Mouse (Mus musculus) MEL (cell line): Measurements from ENCODE around the gene Cav3. TPM values are rescaled to one million over a fixed set of nuclear protein-coding genes. Genes with fewer than 3 reads are reported as not detected.

Experiments
- DNase-seq: peaks from one replicate; pipeline ENCODE4 v3.0.0; 2011; ENCODE audit warnings: low read depth, low spot score
- H3K27ac ChIP-seq: 2 replicates; pipeline ENCODE4 v1.5.1; 2012; ENCODE audit warnings: low read depth, mild to moderate bottlenecking, control low read depth, low read length, moderate library complexity; ENCODE audit not compliant: control insufficient read depth
- H3K27me3 ChIP-seq, 2 experiments: fragments of 150-350 bp in 1 of 2; sonication (generic) in 1 of 2; 2 replicates each; pipeline ENCODE4 v1.6.1; 2012; ENCODE audit warnings: low read length in 2 of 2, mild to moderate bottlenecking in 2 of 2, improper control_type of control experiment in 1 of 2, moderate library complexity in 1 of 2; ENCODE audit not compliant: insufficient read depth in 2 of 2, control insufficient read depth in 1 of 2
- H3K36me3 ChIP-seq, 2 experiments: 2 replicates each; pipeline ENCODE4 v1.6.1; 2012 to 2014; ENCODE audit warnings: low read length in 2 of 2, improper control_type of control experiment in 1 of 2, inconsistent platforms in 1 of 2, mild to moderate bottlenecking in 1 of 2; ENCODE audit not compliant: insufficient read depth in 2 of 2, control insufficient read depth in 1 of 2
- H3K4me1 ChIP-seq, 2 experiments: fragments of 150-350 bp in 1 of 2; sonication (generic) in 1 of 2; 2 replicates each; pipeline ENCODE4 v1.6.1; 2012; ENCODE audit warnings: low read length in 2 of 2, improper control_type of control experiment in 1 of 2, mild to moderate bottlenecking in 1 of 2; ENCODE audit not compliant: insufficient read depth in 2 of 2, control insufficient read depth in 1 of 2
- H3K4me3 ChIP-seq, 2 experiments: fragments of 150-350 bp in 1 of 2; sonication (generic) in 1 of 2; 2 replicates each; pipeline ENCODE4 v1.5.1; 2012; ENCODE audit warnings: low read depth in 2 of 2, low read length in 2 of 2, mild to moderate bottlenecking in 2 of 2, moderate library complexity in 2 of 2, control low read depth in 1 of 2, improper control_type of control experiment in 1 of 2; ENCODE audit not compliant: control insufficient read depth in 1 of 2, insufficient read depth in 1 of 2
- H3K79me2 ChIP-seq: 2 replicates; pipeline ENCODE4 v1.6.1; 2012; ENCODE audit warnings: mild to moderate bottlenecking, low read length, moderate library complexity; ENCODE audit not compliant: control insufficient read depth, poor library complexity, insufficient read depth
- H3K9ac ChIP-seq: 2 replicates; pipeline ENCODE4 v1.6.1; 2012; ENCODE audit warnings: low read depth, mild to moderate bottlenecking, control low read depth, low read length, moderate library complexity; ENCODE audit not compliant: control insufficient read depth, poor library complexity, severe bottlenecking
- H3K9me3 ChIP-seq: fragments of 150-350 bp; sonication (generic); replicated peaks from 2 replicates; pipeline ENCODE4 v1.6.1; 2012; ENCODE audit warnings: mild to moderate bottlenecking, low read length, improper control_type of control experiment, moderate library complexity; ENCODE audit not compliant: insufficient read depth
- CHD2 ChIP-seq: IDR thresholded peaks from 2 replicates; pipeline ENCODE4 v1.6.1; 2011; ENCODE audit warnings: low read length, improper control_type of control experiment
- CTCF ChIP-seq, 3 experiments: IDR thresholded peaks in 2 of 3; conservative IDR thresholded peaks in 1 of 3; 2 replicates each; pipeline ENCODE4 v1.5.1; 2011 to 2012; ENCODE audit warnings: low read length in 3 of 3, low read depth in 2 of 3, mild to moderate bottlenecking in 2 of 3, improper control_type of control experiment in 1 of 3, inconsistent platforms in 1 of 3, mixed read lengths in 1 of 3, moderate library complexity in 1 of 3; ENCODE audit not compliant: control insufficient read depth in 1 of 3, insufficient read depth in 1 of 3, poor library complexity in 1 of 3, severe bottlenecking in 1 of 3
- E2F4 ChIP-seq: IDR thresholded peaks from 2 replicates; pipeline ENCODE4 v1.6.1; 2011; ENCODE audit warnings: low read depth, low read length, improper control_type of control experiment, borderline replicate concordance
- GABPA ChIP-seq: IDR thresholded peaks from 2 replicates; pipeline ENCODE4 v1.6.1; 2012; ENCODE audit warnings: low read depth, mild to moderate bottlenecking, inconsistent platforms, low read length, improper control_type of control experiment, moderate library complexity
- HCFC1 ChIP-seq: IDR thresholded peaks from 2 replicates; pipeline ENCODE4 v1.6.1; 2012; ENCODE audit warnings: low read depth, mild to moderate bottlenecking, inconsistent platforms, low read length, improper control_type of control experiment, moderate library complexity
- JUND ChIP-seq: IDR thresholded peaks from 2 replicates; pipeline ENCODE4 v1.6.1; 2011; ENCODE audit warnings: low read depth, mild to moderate bottlenecking, improper control_type of control experiment, low read length
- MYC ChIP-seq: IDR thresholded peaks from 2 replicates; pipeline ENCODE4 v1.6.1; 2011; ENCODE audit warnings: low read depth, mild to moderate bottlenecking, low read length, improper control_type of control experiment, moderate library complexity
- NELFE ChIP-seq: IDR thresholded peaks from 2 replicates; pipeline ENCODE4 v1.6.1; 2011; ENCODE audit warnings: low read depth, low read length, improper control_type of control experiment
- NRF1 ChIP-seq: IDR thresholded peaks from 2 replicates; pipeline ENCODE4 v1.6.1; 2014; ENCODE audit warnings: low read depth, mild to moderate bottlenecking, inconsistent platforms, low read length, improper control_type of control experiment, moderate library complexity; ENCODE audit not compliant: poor library complexity, insufficient read depth, severe bottlenecking
- POLR2AphosphoS2 ChIP-seq: IDR thresholded peaks from 2 replicates; pipeline ENCODE4 v1.6.1; 2011; ENCODE audit warnings: low read length, improper control_type of control experiment
- POLR2AphosphoS5 ChIP-seq: IDR thresholded peaks from 2 replicates; pipeline ENCODE4 v1.6.1; 2012; ENCODE audit warnings: low read depth, borderline replicate concordance, mild to moderate bottlenecking, inconsistent platforms, low read length, moderate library complexity, mixed read lengths
- RAD21 ChIP-seq: IDR thresholded peaks from 2 replicates; pipeline ENCODE4 v1.6.1; 2011; ENCODE audit warnings: mild to moderate bottlenecking, low read depth, low read length, improper control_type of control experiment
- SIN3A ChIP-seq: IDR thresholded peaks from 2 replicates; pipeline ENCODE4 v1.6.1; 2012; ENCODE audit warnings: low read length, improper control_type of control experiment, inconsistent platforms
- SMC3 ChIP-seq: IDR thresholded peaks from 2 replicates; pipeline ENCODE4 v1.6.1; 2011; ENCODE audit warnings: low read depth, low read length, improper control_type of control experiment
- TCF12 ChIP-seq: IDR thresholded peaks from 2 replicates; pipeline ENCODE4 v1.6.1; 2014; ENCODE audit warnings: low read depth, mild to moderate bottlenecking, inconsistent platforms, low read length, improper control_type of control experiment, moderate library complexity
- UBTF ChIP-seq: IDR thresholded peaks from 2 replicates; pipeline ENCODE4 v1.6.1; 2012; ENCODE audit warnings: low read depth, mild to moderate bottlenecking, inconsistent platforms, low read length, improper control_type of control experiment, moderate library complexity, borderline replicate concordance; ENCODE audit not compliant: insufficient read depth
- USF2 ChIP-seq, 2 experiments: IDR thresholded peaks; 2 replicates each; pipeline ENCODE4 v1.6.1; 2011 to 2012; ENCODE audit warnings: improper control_type of control experiment in 2 of 2, low read length in 2 of 2, borderline replicate concordance in 1 of 2, inconsistent platforms in 1 of 2, low read depth in 1 of 2, mild to moderate bottlenecking in 1 of 2; ENCODE audit not compliant: insufficient read depth in 1 of 2
- ZC3H11A ChIP-seq: IDR thresholded peaks from 2 replicates; pipeline ENCODE4 v1.6.1; 2012; ENCODE audit warnings: low read depth, mild to moderate bottlenecking, inconsistent platforms, low read length, improper control_type of control experiment
- ZMIZ1 ChIP-seq: IDR thresholded peaks from 2 replicates; pipeline ENCODE4 v1.6.1; 2012; ENCODE audit warnings: low read depth, mild to moderate bottlenecking, inconsistent platforms, low read length, improper control_type of control experiment, moderate library complexity
- polyA plus RNA-seq, 2 experiments: library from polyadenylated mRNA; stranded (reverse) in 1 of 2; unstranded in 1 of 2; fragments of >175 nt in 1 of 2; fragments of >200 nt in 1 of 2; gene quantifications; 2 replicates each; pipeline versions ENCODE4 v1.2.1 to v1.2.4; 2012; ENCODE audit warnings: low replicate concordance in 2 of 2, low read depth in 1 of 2; ENCODE audit not compliant: insufficient read length in 2 of 2, insufficient read depth in 1 of 2, missing spikeins in 1 of 2
- total RNA-seq: library from RNA; depleted of rRNA; stranded (reverse); fragments of 300-350 nt; gene quantifications from 2 replicates; pipeline ENCODE4 v1.2.3, GENCODE M21; 2012

Gene Cav3
- total and polyA plus RNA-seq, 3 experiments: not detected

DNA sequence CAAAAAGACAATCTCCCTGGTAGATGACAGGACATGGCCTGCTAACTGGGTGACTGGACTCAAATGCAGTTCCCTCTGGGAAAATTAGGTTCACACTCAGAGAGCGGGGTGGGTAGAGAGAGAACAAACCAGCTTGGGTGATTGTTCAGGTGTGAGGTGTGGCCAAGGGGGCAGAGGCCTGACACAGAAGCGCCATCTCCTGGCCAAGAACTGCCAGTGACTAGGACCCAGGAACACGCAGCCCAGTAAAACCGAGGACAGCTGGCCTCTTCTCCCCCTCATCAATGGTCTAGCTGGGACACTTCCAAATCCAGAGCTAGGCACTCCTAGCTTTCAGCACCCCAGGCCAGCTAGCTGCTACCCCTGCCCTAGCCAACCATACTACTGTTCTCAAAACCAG lies 25.0 kb downstream of the Cav3 start:
- Histone ChIP-seq H3K79me2 (no peaks in the 10 kb centered on the region), H3K4me1 (no peaks in the 10 kb centered on the region), H3K27ac (no peak overlapping the region), H3K27me3 (no peaks in the 10 kb centered on the region), H3K9ac (no peak overlapping the region), H3K36me3 (no peaks in the 10 kb centered on the region), H3K9me3 (no peaks in the 10 kb centered on the region), H3K4me3 (no peak overlapping the region)
- TF ChIP-seq MYC (no peak), CTCF (IDR thresholded peaks at IDR 0.05 in 2 of 3, conservative IDR thresholded peaks at IDR 0.05 in 1 of 3; ENCODE audit: control insufficient read depth in 1 of 3, insufficient read depth in 1 of 3, low read depth in 2 of 3, low read length in 3 of 3, poor library complexity in 1 of 3, severe bottlenecking in 1 of 3) (peak in 1 of 3 experiments; percentile 19; a peak in 1 of 6 replicates), POLR2AphosphoS2 (no peak)
- no peak for DNase-seq

DNA sequence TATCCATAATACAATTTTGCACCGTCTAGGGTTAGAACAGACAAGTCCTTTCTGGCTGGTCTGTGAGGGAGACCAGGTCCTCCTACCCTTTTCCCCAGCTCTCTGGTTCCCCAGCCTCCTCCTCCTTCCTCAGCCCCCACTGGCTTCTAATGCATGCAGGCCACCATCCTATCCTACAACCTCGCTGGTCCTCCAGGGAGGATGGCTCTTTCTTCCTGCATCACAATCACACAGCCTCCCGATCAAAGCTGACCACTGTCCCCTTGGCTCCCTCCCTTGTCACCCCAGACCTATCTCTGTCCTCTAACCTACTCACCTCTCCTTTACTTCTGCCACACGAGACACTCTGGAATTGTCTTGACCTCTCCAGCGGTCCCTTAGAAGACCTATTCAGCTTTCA lies 28.7 kb downstream of the Cav3 start:
- no peaks in the 10 kb centered on the region for H3K27me3 ChIP-seq
- H3K4me3 ChIP-seq: no peak overlapping the region
- H3K79me2 ChIP-seq: no peaks in the 10 kb centered on the region
- H3K36me3 ChIP-seq: no peaks in the 10 kb centered on the region
- H3K9ac ChIP-seq: no peak overlapping the region
- no peaks in the 10 kb centered on the region for H3K9me3 ChIP-seq
- no peak overlapping the region for H3K27ac ChIP-seq
- no peak for TF ChIP-seq NRF1
- TF ChIP-seq SMC3: no peak
- no peak for TF ChIP-seq UBTF
- TF ChIP-seq ZC3H11A: no peak
- no peak for TF ChIP-seq E2F4
- TF ChIP-seq USF2 (IDR thresholded peaks at IDR 0.05; ENCODE audit: borderline replicate concordance in 1 of 2, insufficient read depth in 1 of 2, low read depth in 1 of 2, low read length in 2 of 2): no peak
- no peak for DNase-seq
- H3K4me1 ChIP-seq: no peaks in the 10 kb centered on the region

GRCm38 (mm10) chr6:112488821-112489180 lies 29.5 kb downstream of the Cav3 start:
- DNase-seq: no peak
- no peaks in the 10 kb centered on the region for H3K36me3 ChIP-seq
- H3K27ac ChIP-seq: no peak overlapping the region
- no peaks in the 10 kb centered on the region for H3K27me3 ChIP-seq
- H3K4me3 ChIP-seq: no peak overlapping the region
- H3K79me2 ChIP-seq: no peaks in the 10 kb centered on the region
- H3K4me1 ChIP-seq: no peaks in the 10 kb centered on the region
- H3K9me3 ChIP-seq: no peaks in the 10 kb centered on the region
- TF ChIP-seq USF2 (IDR thresholded peaks at IDR 0.05; ENCODE audit: borderline replicate concordance in 1 of 2, insufficient read depth in 1 of 2, low read depth in 1 of 2, low read length in 2 of 2) (no peak), NELFE (no peak), SIN3A (no peak), HCFC1 (no peak), NRF1 (no peak), JUND (no peak), SMC3 (no peak), POLR2AphosphoS5 (no peak), MYC (no peak), TCF12 (no peak), CHD2 (no peak), ZMIZ1 (no peak), GABPA (no peak), E2F4 (no peak), RAD21 (no peak)
- H3K9ac ChIP-seq: no peak overlapping the region
